Mouse (Mus musculus) lung, embryonic 14.5 days (tissue): ENCODE measurements around the gene Fgd6. TPM values are rescaled to one million over a fixed set of nuclear protein-coding genes. Genes with fewer than 3 reads are reported as not detected.

Experiments used
- ATAC-seq: fragments of 200-750 bp; cut with Nextera tagmentation; 2 replicates; pipeline ENCODE4 v1.8.0; 2017; ENCODE audit warnings: mild to moderate bottlenecking, moderate TSS enrichment, moderate library complexity; ENCODE audit not compliant: insufficient read depth
- DNase-seq: peaks from one replicate; pipeline ENCODE4 v3.0.0-alpha.2; 2015
- H3K27ac ChIP-seq: fragments of 300-500 bp; sonication (generic); 2 replicates; pipeline ENCODE4 v1.5.1; 2014; ENCODE audit warnings: low read depth, mild to moderate bottlenecking, moderate library complexity
- H3K27me3 ChIP-seq: fragments of 300-500 bp; sonication (generic); 2 replicates; pipeline ENCODE4 v1.6.1; 2014; ENCODE audit warnings: low read length, control low read depth; ENCODE audit not compliant: insufficient read depth
- H3K36me3 ChIP-seq: fragments of 300-500 bp; sonication (generic); 2 replicates; pipeline ENCODE4 v1.6.1; 2014; ENCODE audit warnings: control low read depth; ENCODE audit not compliant: insufficient read depth
- H3K4me1 ChIP-seq: fragments of 300-500 bp; sonication (generic); 2 replicates; pipeline ENCODE4 v1.6.1; 2014; ENCODE audit warnings: antibody characterized with exemption, control low read depth; ENCODE audit not compliant: insufficient read depth
- H3K4me2 ChIP-seq: fragments of 300-500 bp; sonication (generic); 2 replicates; pipeline ENCODE4 v1.6.1; 2014; ENCODE audit warnings: mild to moderate bottlenecking
- H3K4me3 ChIP-seq: fragments of 300-500 bp; sonication (generic); 2 replicates; pipeline ENCODE4 v1.5.1; 2014; ENCODE audit warnings: low read depth, low read length
- H3K9ac ChIP-seq: fragments of 300-500 bp; sonication (generic); 2 replicates; pipeline ENCODE4 v1.6.1; 2014
- H3K9me3 ChIP-seq: fragments of 300-500 bp; sonication (generic); 2 replicates; pipeline ENCODE4 v1.6.1; 2016; ENCODE audit warnings: low read depth, low read length, control low read depth
- CTCF ChIP-seq: IDR thresholded peaks from 2 replicates; pipeline ENCODE4 v1.5.1; 2016; ENCODE audit warnings: antibody characterized with exemption, low read depth
- WGBS: fragments of 180-500 bp; shearing (Covaris S2); extraction: QIAGEN DNeasy Blood & Tissue Kit; methylation state at CpG from one replicate; pipeline ENCODE4 v1.1.7; 2014; 5-methylcytosine and 5-hydroxymethylcytosine counted together
- polyA plus RNA-seq: library from polyadenylated mRNA; unstranded; fragments of >200 nt; fragmentation: Nextera tagmentation; extraction: Ambion mirVana; gene quantifications from 2 replicates; pipeline ENCODE4 v1.2.1, GENCODE M21; 2014

The Fgd6 gene
- 3.3 and 3.6 TPM in 2 replicates for polyA plus RNA-seq

GRCm38 (mm10) chr10:94035658-94036374 lies at the start of gene Fgd6, which contains the start of gene Vezt:
Gene Fgd6, plus strand, starts transcription at chr10:94036001.
Gene Vezt, minus strand, starts transcription at chr10:94035817.
- peak; percentile 99 for ATAC-seq

GRCm38 (mm10) chr10:93994136-93994535 lies 41.7 kb upstream of the Fgd6 start:
- H3K27me3 ChIP-seq = no peaks in the 10 kb centered on the region
- no peak overlapping the region for H3K27ac ChIP-seq
- no peak for ATAC-seq
- TF ChIP-seq CTCF = no peak
- H3K4me3 ChIP-seq = no peak overlapping the region
- H3K4me1 ChIP-seq = no peaks in the 10 kb centered on the region
- H3K9me3 ChIP-seq = no peaks in the 10 kb centered on the region
- no peak overlapping the region for H3K9ac ChIP-seq
- 86% methylated on average over 10 of the region's 10 CpGs for WGBS
- H3K36me3 ChIP-seq = peaks cover 73% of the 10 kb centered on the region
- no peak for DNase-seq
- H3K4me2 ChIP-seq = no peak overlapping the region

More at GRCm38 (mm10) chr10:94035658-94036374, at the start of gene Fgd6, which contains the start of gene Vezt:
- H3K4me3 ChIP-seq = peak within 1 kb of the TSS; percentile 89
- H3K36me3 ChIP-seq = 0 out of 2 replicates have a peak, but pooled peaks cover 4% of the 10 kb centered on the region
- H3K4me2 ChIP-seq = peak within 1 kb of the TSS; percentile 85
- no peaks in the 10 kb centered on the region for H3K9me3 ChIP-seq
- peaks cover 6% of the 10 kb centered on the region; the same call in 1 of the 2 replicates for H3K4me1 ChIP-seq
- no peaks in the 10 kb centered on the region for H3K27me3 ChIP-seq
- DNase-seq = peak; percentile 100
- under 1% methylated on average over 76 of the region's 77 CpGs for WGBS
- peak within 1 kb of the TSS; percentile 79 for H3K9ac ChIP-seq
- peak within 1 kb of the TSS; percentile 58 for H3K27ac ChIP-seq
- TF ChIP-seq CTCF = peak; percentile 69

- no peak overlapping the region for H3K27ac ChIP-seq
- H3K9me3 ChIP-seq = no peaks in the 10 kb centered on the region
- H3K4me2 ChIP-seq = no peak overlapping the region
- DNase-seq (no peak), ATAC-seq (no peak)
- H3K27me3 ChIP-seq = no peaks in the 10 kb centered on the region
- H3K36me3 ChIP-seq = peaks cover 73% of the 10 kb centered on the region
- 100% methylated on average over 1 of the region's 1 CpGs for WGBS
- H3K4me3 ChIP-seq = no peak overlapping the region
- no peaks in the 10 kb centered on the region for H3K4me1 ChIP-seq
- H3K9ac ChIP-seq = no peak overlapping the region
- no peak for TF ChIP-seq CTCF
Measured at GRCm38 (mm10) chr10:93995100-93995499, 40.7 kb upstream of the Fgd6 start.

GRCm38 (mm10) chr10:93999357-93999756 lies 36.4 kb upstream of the Fgd6 start:
- Histone ChIP-seq H3K4me1 (no peaks in the 10 kb centered on the region), H3K9ac (no peak overlapping the region), H3K9me3 (0 out of 2 replicates have a peak, but pooled peaks cover 3% of the 10 kb centered on the region), H3K27me3 (no peaks in the 10 kb centered on the region), H3K4me2 (no peak overlapping the region), H3K36me3 (peaks cover 76% of the 10 kb centered on the region), H3K4me3 (no peak overlapping the region), H3K27ac (0 out of 2 replicates have a peak overlapping the region, but pooled peaks have one; percentile 67)
- 84% methylated on average over 1 of the region's 1 CpGs for WGBS
- peak; percentile 17 for DNase-seq
- no peak for TF ChIP-seq CTCF
- no peak for ATAC-seq

GRCm38 (mm10) chr10:94000223-94000622 lies 35.6 kb upstream of the Fgd6 start:
- Histone ChIP-seq H3K9ac (no peak overlapping the region), H3K9me3 (0 out of 2 replicates have a peak, but pooled peaks cover 3% of the 10 kb centered on the region), H3K4me2 (no peak overlapping the region), H3K4me3 (no peak overlapping the region), H3K4me1 (no peaks in the 10 kb centered on the region), H3K36me3 (peaks cover 70% of the 10 kb centered on the region), H3K27ac (no peak overlapping the region), H3K27me3 (no peaks in the 10 kb centered on the region)
- WGBS = 82% methylated on average over 10 of the region's 10 CpGs
- ATAC-seq (no peak), DNase-seq (peak; percentile 45)
- no peak for TF ChIP-seq CTCF

GRCm38 (mm10) chr10:94008356-94008755 lies 27.4 kb upstream of the Fgd6 start:
- ATAC-seq (no peak), DNase-seq (no peak)
- WGBS = 84% methylated on average over 2 of the region's 2 CpGs
- no peak for TF ChIP-seq CTCF
- Histone ChIP-seq H3K27ac (no peak overlapping the region), H3K4me1 (no peaks in the 10 kb centered on the region), H3K9ac (no peak overlapping the region), H3K27me3 (no peaks in the 10 kb centered on the region), H3K9me3 (no peaks in the 10 kb centered on the region), H3K4me3 (no peak overlapping the region), H3K36me3 (peaks cover 21% of the 10 kb centered on the region; the same call in 1 of the 2 replicates), H3K4me2 (no peak overlapping the region)

GRCm38 (mm10) chr10:94009991-94010679 lies 25.7 kb upstream of the Fgd6 start:
- Histone ChIP-seq H3K4me1 (no peaks in the 10 kb centered on the region), H3K4me2 (no peak overlapping the region), H3K27ac (no peak overlapping the region), H3K9me3 (no peaks in the 10 kb centered on the region), H3K9ac (no peak overlapping the region), H3K4me3 (no peak overlapping the region), H3K27me3 (no peaks in the 10 kb centered on the region), H3K36me3 (peaks cover 16% of the 10 kb centered on the region; the same call in 1 of the 2 replicates)
- DNase-seq = no peak
- WGBS = 72% methylated on average over 3 of the region's 3 CpGs
- no peak for TF ChIP-seq CTCF
- no peak for ATAC-seq
